In genomic region chr15:12573621-12574020, GRCm38 (mm10) we compare ENCODE assay signal across 21 mouse cellular contexts.
A peak's percentile ranks its signal among the peaks of the same experiment; 100 is the strongest.
DNase-seq lines count a peak whose midpoint lies in the region; ATAC-seq and TF ChIP-seq lines count a peak whose summit lies in the region.
"Had no signal": no experiment of that assay in that cellular context is flagged by ENCODE, and none has a peak within 500 bp of the region (broad histone marks: within the 10 kb centered on the region; RNA-seq: fewer than 3 reads in every experiment).

No protein-coding gene starts in this region.

- peak overlapping the region; percentile 36; the same call in 1 of the 2 replicates for H3K27ac ChIP-seq in stomach, postnatal 0 days (replicated peaks)
- H3K27ac ChIP-seq in forebrain, embryonic 14.5 days (ENCODE audit: low read depth, low read length): no peak overlapping the region
- H3K27ac ChIP-seq: embryonic facial prominence, embryonic 12.5 days; forebrain, embryonic 10.5 days; forebrain, embryonic 12.5 days; forebrain, embryonic 15.5 days had no signal

- no peak overlapping the region for H3K4me2 ChIP-seq in stomach, postnatal 0 days (replicated peaks; ENCODE audit: low read depth)
- no peak overlapping the region for H3K4me2 ChIP-seq in forebrain, embryonic 14.5 days (ENCODE audit: low read length)
- H3K4me2 ChIP-seq: embryonic facial prominence, embryonic 12.5 days; forebrain, embryonic 12.5 days; forebrain, embryonic 15.5 days had no signal

- no peaks in the 10 kb centered on the region for H3K27me3 ChIP-seq in stomach, postnatal 0 days (ENCODE audit: control insufficient read depth, insufficient read depth, low read length)
- no peaks in the 10 kb centered on the region for H3K27me3 ChIP-seq in forebrain, embryonic 14.5 days (replicated peaks; ENCODE audit: control insufficient read depth, insufficient read depth, low read length)
- H3K27me3 ChIP-seq: embryonic facial prominence, embryonic 12.5 days; forebrain, embryonic 12.5 days; forebrain, embryonic 15.5 days had no signal

- TF ChIP-seq CTCF in stomach, postnatal 0 days (IDR thresholded peaks at IDR 0.05; ENCODE audit: low read depth): no peak

- H3K9me3 ChIP-seq in stomach, postnatal 0 days (ENCODE audit: control insufficient read depth, low read length): no peaks in the 10 kb centered on the region
- no peaks in the 10 kb centered on the region for H3K9me3 ChIP-seq in forebrain, embryonic 14.5 days (replicated peaks; ENCODE audit: control insufficient read depth, low read length)
- H3K9me3 ChIP-seq: embryonic facial prominence, embryonic 12.5 days; forebrain, embryonic 10.5 days; forebrain, embryonic 12.5 days; forebrain, embryonic 15.5 days had no signal

- no peaks in the 10 kb centered on the region for H3K4me1 ChIP-seq in stomach, postnatal 0 days (replicated peaks; ENCODE audit: control insufficient read depth, insufficient read depth)
- peaks cover 5% of the 10 kb centered on the region; the same call in 1 of the 2 replicates for H3K4me1 ChIP-seq in forebrain, embryonic 14.5 days (ENCODE audit: control insufficient read depth, insufficient read depth, low read length)

- no peak for TF ChIP-seq EP300 in stomach, postnatal 0 days (optimal IDR thresholded peaks at IDR 0.05)

- H3K4me3 ChIP-seq in stomach, postnatal 0 days (ENCODE audit: low read depth, low read length): no peak overlapping the region
- H3K4me3 ChIP-seq in forebrain, embryonic 14.5 days (ENCODE audit: low read depth, low read length): no peak overlapping the region
- H3K4me3 ChIP-seq: embryonic facial prominence, embryonic 12.5 days; forebrain, embryonic 10.5 days; forebrain, embryonic 12.5 days; forebrain, embryonic 15.5 days had no signal

- no peak overlapping the region for H3K9ac ChIP-seq in stomach, postnatal 0 days (ENCODE audit: low read length)
- no peak overlapping the region for H3K9ac ChIP-seq in forebrain, embryonic 14.5 days (ENCODE audit: low read length)
- H3K9ac ChIP-seq: embryonic facial prominence, embryonic 12.5 days; forebrain, embryonic 12.5 days; forebrain, embryonic 15.5 days; forebrain, postnatal 0 days had no signal

- H3K36me3 ChIP-seq in stomach, postnatal 0 days (ENCODE audit: control insufficient read depth, insufficient read depth, low read length): no peaks in the 10 kb centered on the region
- no peaks in the 10 kb centered on the region for H3K36me3 ChIP-seq in forebrain, embryonic 14.5 days (ENCODE audit: control insufficient read depth, insufficient read depth, low read length)
- H3K36me3 ChIP-seq: embryonic facial prominence, embryonic 12.5 days; forebrain, embryonic 10.5 days; forebrain, embryonic 12.5 days; forebrain, embryonic 15.5 days had no signal

- DNase-seq in urinary bladder, postnatal 14 days (ENCODE audit: low spot score): peak; percentile 26
- no peak for DNase-seq in urinary bladder, adult 2 months (ENCODE audit: low spot score)
- peak; percentile 86 for DNase-seq in fat pad, adult 2 months (ENCODE audit: extremely low read depth, low read depth, low spot score)
- no peak for DNase-seq in stomach, postnatal 0 days (ENCODE audit: low spot score)
- no peak for DNase-seq in forebrain, embryonic 14.5 days (ENCODE audit: low spot score)
- no peak for DNase-seq in thymus, postnatal 36 days
- DNase-seq: adrenal gland, adult 2 months; adrenal gland, postnatal 10 days; adrenal gland, postnatal 25 days; cerebellum, adult 11 months; cerebellum, adult 18-20 months; cerebellum, adult 8-10 months; cerebellum, adult 9-11 months; cerebellum, postnatal 14 days; cerebellum, postnatal 36 days; embryo, embryonic 11 days; forebrain, postnatal 0 days had no signal

- peak; percentile 46 for ATAC-seq in stomach, postnatal 0 days (ENCODE audit: low FRiP score, low TSS enrichment)
- ATAC-seq in forebrain, embryonic 14.5 days: no peak
- ATAC-seq: forebrain, embryonic 15.5 days; forebrain, postnatal 0 days had no signal

- 65% methylated on average over 3 of the region's 3 CpGs for WGBS in stomach, postnatal 0 days
- WGBS in forebrain, embryonic 14.5 days: 100% methylated on average over 3 of the region's 3 CpGs

Comparison
In these comparisons a context has a peak if more than half of its experiments do, and no peak if none do; other contexts are left out.
1. DNase-seq: peak in urinary bladder, postnatal 14 days (single experiment) and fat pad, adult 2 months (single experiment); none in urinary bladder, adult 2 months (single experiment), stomach, postnatal 0 days (single experiment), forebrain, embryonic 14.5 days (single experiment) and thymus, postnatal 36 days (0 of 2).